Mouse (Mus musculus): ENCODE results near the gene Muc1. TPM values are rescaled to one million over a fixed set of nuclear protein-coding genes. Genes with fewer than 3 reads are reported as not detected.

Muc1 gene
- polyA plus RNA-seq, 1 experiment from 2014 or later = 5.2 TPM

GRCm38 (mm10) chr3:89243609-89244008 is 14.8 kb downstream of the Muc1 start:
- Histone ChIP-seq H3K27me3 (peaks cover 8% of the 10 kb centered on the region; the same call in 1 of the 2 replicates), H3K9me3 (no peaks in the 10 kb centered on the region), H3K27ac (replicated peaks) (peak overlapping the region; percentile 90), H3K36me3 (peaks cover 26% of the 10 kb centered on the region), H3K4me3 (peak overlapping the region; percentile 78), H3K4me2 (replicated peaks) (peak overlapping the region; percentile 91), H3K9ac (replicated peaks) (peak overlapping the region; percentile 71), H3K4me1 (peaks cover 47% of the 10 kb centered on the region)
- ATAC-seq (ENCODE audit: low FRiP score, low read depth) = peak; percentile 23; the same call in 1 of the 2 replicates
- 13% methylated on average over 14 of the region's 14 CpGs for WGBS

- H3K9me3 ChIP-seq = no peaks in the 10 kb centered on the region
- H3K9ac ChIP-seq (replicated peaks) = peak overlapping the region; percentile 71
- H3K36me3 ChIP-seq = peaks cover 21% of the 10 kb centered on the region
- H3K27me3 ChIP-seq = peaks cover 8% of the 10 kb centered on the region; the same call in 1 of the 2 replicates
- H3K4me1 ChIP-seq = peaks cover 47% of the 10 kb centered on the region
- peak; percentile 9 for ATAC-seq (ENCODE audit: low FRiP score, low read depth)
- peak overlapping the region; percentile 78 for H3K4me3 ChIP-seq
- peak overlapping the region; percentile 91 for H3K4me2 ChIP-seq (replicated peaks)
- peak overlapping the region; percentile 90 for H3K27ac ChIP-seq (replicated peaks)
- WGBS = 10% methylated on average over 25 of the region's 25 CpGs
Measured at GRCm38 (mm10) chr3:89244158-89244981, 15.5 kb downstream of the Muc1 start.

GRCm38 (mm10) chr3:89244982-89245687 is 16.3 kb downstream of the Muc1 start:
- no peaks in the 10 kb centered on the region for H3K9me3 ChIP-seq
- H3K27ac ChIP-seq (replicated peaks) = peak overlapping the region; percentile 90
- H3K4me1 ChIP-seq = peaks cover 47% of the 10 kb centered on the region
- peak; percentile 41 for ATAC-seq (ENCODE audit: low FRiP score, low read depth)
- peak overlapping the region; percentile 91 for H3K4me2 ChIP-seq (replicated peaks)
- peak overlapping the region; percentile 71 for H3K9ac ChIP-seq (replicated peaks)
- WGBS = 0% methylated on average over 14 of the region's 26 CpGs
- H3K4me3 ChIP-seq = peak overlapping the region; percentile 78
- H3K27me3 ChIP-seq = peaks cover 12% of the 10 kb centered on the region; the same call in 1 of the 2 replicates
- H3K36me3 ChIP-seq = peaks cover 17% of the 10 kb centered on the region

GRCm38 (mm10) chr3:89245688-89246171 is 16.9 kb downstream of the Muc1 start, which contains the start of gene Krtcap2:
Krtcap2 (plus strand) TSS chr3:89245966.
- 6% methylated on average over 20 of the region's 20 CpGs for WGBS
- Histone ChIP-seq H3K36me3 (peaks cover 15% of the 10 kb centered on the region; the same call in 1 of the 2 replicates), H3K27ac (replicated peaks) (peak within 1 kb of the TSS; percentile 90), H3K4me3 (peak within 1 kb of the TSS; percentile 78), H3K9ac (replicated peaks) (peak within 1 kb of the TSS; percentile 78), H3K9me3 (no peaks in the 10 kb centered on the region), H3K4me1 (peaks cover 48% of the 10 kb centered on the region), H3K4me2 (replicated peaks) (peak within 1 kb of the TSS; percentile 91), H3K27me3 (peaks cover 12% of the 10 kb centered on the region; the same call in 1 of the 2 replicates)
- peak; percentile 35 for ATAC-seq (ENCODE audit: low FRiP score, low read depth)

- peak within 1 kb of the TSS; percentile 91 for H3K4me2 ChIP-seq (replicated peaks)
- no peaks in the 10 kb centered on the region for H3K9me3 ChIP-seq
- H3K4me1 ChIP-seq = peaks cover 56% of the 10 kb centered on the region
- under 1% methylated on average over 42 of the region's 42 CpGs for WGBS
- H3K27me3 ChIP-seq = peaks cover 19% of the 10 kb centered on the region
- peaks cover 9% of the 10 kb centered on the region; the same call in 1 of the 2 replicates for H3K36me3 ChIP-seq
- peak within 1 kb of the TSS; percentile 90 for H3K27ac ChIP-seq (replicated peaks)
- ATAC-seq (ENCODE audit: low FRiP score, low read depth) = peak; percentile 55
- H3K9ac ChIP-seq (replicated peaks) = peak within 1 kb of the TSS; percentile 78
- H3K4me3 ChIP-seq = peak within 1 kb of the TSS; percentile 78
Measured at GRCm38 (mm10) chr3:89246261-89247100, 17.6 kb downstream of the Muc1 start, which contains the start of gene Trim46. Trim46 (minus strand) TSS chr3:89246309.

GRCm38 (mm10) chr3:89247466-89247865 is 18.6 kb downstream of the Muc1 start:
- H3K27ac ChIP-seq (replicated peaks) = no peak overlapping the region
- peaks cover 3% of the 10 kb centered on the region; the same call in 1 of the 2 replicates for H3K36me3 ChIP-seq
- 81% methylated on average over 4 of the region's 4 CpGs for WGBS
- H3K9me3 ChIP-seq = no peaks in the 10 kb centered on the region
- H3K4me3 ChIP-seq = peak overlapping the region; percentile 78
- ATAC-seq (ENCODE audit: low FRiP score, low read depth) = no peak
- H3K9ac ChIP-seq (replicated peaks) = peak overlapping the region; percentile 78; the same call in 1 of the 2 replicates
- peaks cover 25% of the 10 kb centered on the region for H3K27me3 ChIP-seq
- H3K4me1 ChIP-seq = peaks cover 57% of the 10 kb centered on the region
- H3K4me2 ChIP-seq (replicated peaks) = peak overlapping the region; percentile 91

GRCm38 (mm10) chr3:89250435-89251040 is 21.7 kb downstream of the Muc1 start:
- Histone ChIP-seq H3K9me3 (no peaks in the 10 kb centered on the region), H3K36me3 (peaks cover 3% of the 10 kb centered on the region; the same call in 1 of the 2 replicates), H3K27ac (replicated peaks) (no peak overlapping the region), H3K4me3 (no peak overlapping the region), H3K9ac (replicated peaks) (no peak overlapping the region), H3K4me2 (replicated peaks) (no peak overlapping the region), H3K27me3 (peaks cover 17% of the 10 kb centered on the region), H3K4me1 (peaks cover 29% of the 10 kb centered on the region)
- WGBS = 25% methylated on average over 7 of the region's 7 CpGs
- ATAC-seq (ENCODE audit: low FRiP score, low read depth) = no peak

- no peak overlapping the region for H3K27ac ChIP-seq (replicated peaks)
- peaks cover 23% of the 10 kb centered on the region for H3K4me1 ChIP-seq
- 9% methylated on average over 17 of the region's 17 CpGs for WGBS
- peaks cover 17% of the 10 kb centered on the region for H3K27me3 ChIP-seq
- H3K4me3 ChIP-seq = no peak overlapping the region
- peak overlapping the region; percentile 29 for H3K4me2 ChIP-seq (replicated peaks)
- no peaks in the 10 kb centered on the region for H3K9me3 ChIP-seq
- peaks cover 3% of the 10 kb centered on the region; the same call in 1 of the 2 replicates for H3K36me3 ChIP-seq
- no peak overlapping the region for H3K9ac ChIP-seq (replicated peaks)
- no peak for ATAC-seq (ENCODE audit: low FRiP score, low read depth)
Measured at GRCm38 (mm10) chr3:89251365-89251895, 22.6 kb downstream of the Muc1 start.

GRCm38 (mm10) chr3:89254994-89255393 is 26.1 kb downstream of the Muc1 start:
- no peak for ATAC-seq (ENCODE audit: low FRiP score, low read depth)

GRCm38 (mm10) chr3:89256177-89256576 is 27.3 kb downstream of the Muc1 start:
- no peak overlapping the region for H3K4me2 ChIP-seq (replicated peaks)
- ATAC-seq (ENCODE audit: low FRiP score, low read depth) = no peak
- H3K4me3 ChIP-seq = no peak overlapping the region
- no peak overlapping the region for H3K9ac ChIP-seq (replicated peaks)
- H3K36me3 ChIP-seq = no peaks in the 10 kb centered on the region
- H3K9me3 ChIP-seq = no peaks in the 10 kb centered on the region
- WGBS = 86% methylated on average over 5 of the region's 5 CpGs
- peaks cover 6% of the 10 kb centered on the region for H3K4me1 ChIP-seq
- H3K27me3 ChIP-seq = peaks cover 12% of the 10 kb centered on the region
- H3K27ac ChIP-seq (replicated peaks) = no peak overlapping the region

More at GRCm38 (mm10) chr3:89254994-89255393, 26.1 kb downstream of the Muc1 start:
- H3K4me1 ChIP-seq = peaks cover 12% of the 10 kb centered on the region
- no peak overlapping the region for H3K4me3 ChIP-seq
- H3K27me3 ChIP-seq = peaks cover 19% of the 10 kb centered on the region
- WGBS = 88% methylated on average over 5 of the region's 5 CpGs
- no peaks in the 10 kb centered on the region for H3K36me3 ChIP-seq
- no peak overlapping the region for H3K27ac ChIP-seq (replicated peaks)
- no peak overlapping the region for H3K4me2 ChIP-seq (replicated peaks)
- no peaks in the 10 kb centered on the region for H3K9me3 ChIP-seq
- H3K9ac ChIP-seq (replicated peaks) = no peak overlapping the region
